Mouse (Mus musculus): ENCODE measurements at regions not wholly inside any gene's neighbourhood (a gene's known extent, or its start where the extent isn't known, plus 50 kb on each side); places are given as distances from the start of the nearest gene placed in this dataset.

GRCm38 (mm10) chr7:116596914-116597313 lies 92.7 kb downstream of the Nucb2 start:
- no peak overlapping the region for H3K4me3 ChIP-seq (ENCODE audit: inconsistent target)
- H3K79me2 ChIP-seq (ENCODE audit: inconsistent target): no peaks in the 10 kb centered on the region
- H3K36me3 ChIP-seq (ENCODE audit: inconsistent target): no peaks in the 10 kb centered on the region
- no peak overlapping the region for H3K27ac ChIP-seq

GRCm38 (mm10) chr7:116600340-116600739 lies 96.2 kb downstream of the Nucb2 start:
- H3K79me2 ChIP-seq (ENCODE audit: inconsistent target): no peaks in the 10 kb centered on the region
- whole genome bisulfite sequencing (ENCODE audit: missing documents): 94% methylated on average over 3 of the region's 3 CpGs
- H3K36me3 ChIP-seq (ENCODE audit: inconsistent target): no peaks in the 10 kb centered on the region
- no peak overlapping the region for H3K27ac ChIP-seq
- no peak overlapping the region for H3K4me3 ChIP-seq (ENCODE audit: inconsistent target)

GRCm38 (mm10) chr7:116603167-116603839 lies 99.1 kb downstream of the Nucb2 start:
- Histone ChIP-seq H3K4me3 (ENCODE audit: inconsistent target) (no peak overlapping the region), H3K79me2 (ENCODE audit: inconsistent target) (no peaks in the 10 kb centered on the region), H3K36me3 (ENCODE audit: inconsistent target) (no peaks in the 10 kb centered on the region), H3K27ac (no peak overlapping the region)
- WGBS (ENCODE audit: missing documents): 50% methylated on average over 6 of the region's 6 CpGs

GRCm38 (mm10) chr7:116603840-116604194 lies 99.6 kb downstream of the Nucb2 start:
- Histone ChIP-seq H3K36me3 (ENCODE audit: inconsistent target) (no peaks in the 10 kb centered on the region), H3K27ac (no peak overlapping the region), H3K79me2 (ENCODE audit: inconsistent target) (no peaks in the 10 kb centered on the region), H3K4me3 (ENCODE audit: inconsistent target) (no peak overlapping the region)
- 67% methylated on average over 3 of the region's 3 CpGs for WGBS (ENCODE audit: missing documents)

- H3K79me2 ChIP-seq (ENCODE audit: inconsistent target): no peaks in the 10 kb centered on the region
- no peak overlapping the region for H3K4me3 ChIP-seq (ENCODE audit: inconsistent target)
- no peak overlapping the region for H3K27ac ChIP-seq
- 90% methylated on average over 6 of the region's 6 CpGs for WGBS (ENCODE audit: missing documents)
- H3K36me3 ChIP-seq (ENCODE audit: inconsistent target): no peaks in the 10 kb centered on the region
These were observed 102.1 kb downstream of the Nucb2 start for GRCm38 (mm10) chr7:116606255-116606654.

- Histone ChIP-seq H3K79me2 (ENCODE audit: inconsistent target) (no peaks in the 10 kb centered on the region), H3K27ac (no peak overlapping the region), H3K4me3 (ENCODE audit: inconsistent target) (no peak overlapping the region), H3K36me3 (ENCODE audit: inconsistent target) (no peaks in the 10 kb centered on the region)
- 70% methylated on average over 5 of the region's 6 CpGs for WGBS (ENCODE audit: missing documents)
These were observed 102.7 kb downstream of the Nucb2 start for GRCm38 (mm10) chr7:116606751-116607483.

- 5% methylated on average over 13 of the region's 15 CpGs for WGBS (ENCODE audit: missing documents)
- no peaks in the 10 kb centered on the region for H3K79me2 ChIP-seq (ENCODE audit: inconsistent target)
- no peak overlapping the region for H3K27ac ChIP-seq
- H3K36me3 ChIP-seq (ENCODE audit: inconsistent target): no peaks in the 10 kb centered on the region
- H3K4me3 ChIP-seq (ENCODE audit: inconsistent target): peak overlapping the region; percentile 3; the same call in 1 of the 2 replicates
These were observed 103.6 kb downstream of the Nucb2 start for GRCm38 (mm10) chr7:116607628-116608225.

- H3K4me3 ChIP-seq (ENCODE audit: inconsistent target): peak overlapping the region; percentile 3; the same call in 1 of the 2 replicates
- 26% methylated on average over 14 of the region's 15 CpGs for WGBS (ENCODE audit: missing documents)
- H3K79me2 ChIP-seq (ENCODE audit: inconsistent target): no peaks in the 10 kb centered on the region
- H3K36me3 ChIP-seq (ENCODE audit: inconsistent target): no peaks in the 10 kb centered on the region
- no peak overlapping the region for H3K27ac ChIP-seq
These were observed 104.3 kb downstream of the Nucb2 start for GRCm38 (mm10) chr7:116608350-116609085.

GRCm38 (mm10) chr7:116609406-116609805 lies 105.2 kb downstream of the Nucb2 start:
- no peak overlapping the region for H3K4me3 ChIP-seq (ENCODE audit: inconsistent target)
- H3K79me2 ChIP-seq (ENCODE audit: inconsistent target): no peaks in the 10 kb centered on the region
- no peak overlapping the region for H3K27ac ChIP-seq
- 89% methylated on average over 6 of the region's 6 CpGs for WGBS (ENCODE audit: missing documents)
- no peaks in the 10 kb centered on the region for H3K36me3 ChIP-seq (ENCODE audit: inconsistent target)

GRCm38 (mm10) chr7:116609906-116610305 lies 105.7 kb downstream of the Nucb2 start:
- H3K36me3 ChIP-seq (ENCODE audit: inconsistent target): no peaks in the 10 kb centered on the region
- no peak overlapping the region for H3K27ac ChIP-seq
- no peak overlapping the region for H3K4me3 ChIP-seq (ENCODE audit: inconsistent target)
- H3K79me2 ChIP-seq (ENCODE audit: inconsistent target): no peaks in the 10 kb centered on the region
- WGBS (ENCODE audit: missing documents): 96% methylated on average over 12 of the region's 12 CpGs

GRCm38 (mm10) chr7:116615984-116616383 lies 111.8 kb downstream of the Nucb2 start:
- H3K4me3 ChIP-seq (ENCODE audit: inconsistent target): no peak overlapping the region
- WGBS (ENCODE audit: missing documents): 83% methylated on average over 3 of the region's 3 CpGs
- no peak overlapping the region for H3K27ac ChIP-seq
- H3K36me3 ChIP-seq (ENCODE audit: inconsistent target): no peaks in the 10 kb centered on the region
- H3K79me2 ChIP-seq (ENCODE audit: inconsistent target): no peaks in the 10 kb centered on the region

- Histone ChIP-seq H3K4me3 (ENCODE audit: inconsistent target) (no peak overlapping the region), H3K79me2 (ENCODE audit: inconsistent target) (no peaks in the 10 kb centered on the region), H3K36me3 (ENCODE audit: inconsistent target) (no peaks in the 10 kb centered on the region), H3K27ac (no peak overlapping the region)
- WGBS (ENCODE audit: missing documents): 89% methylated on average over 2 of the region's 2 CpGs
These were observed 115.5 kb downstream of the Nucb2 start for GRCm38 (mm10) chr7:116619636-116620035.

GRCm38 (mm10) chr7:116620381-116620780 lies 116.2 kb downstream of the Nucb2 start:
- H3K4me3 ChIP-seq (ENCODE audit: inconsistent target): no peak overlapping the region
- H3K79me2 ChIP-seq (ENCODE audit: inconsistent target): no peaks in the 10 kb centered on the region
- no peak overlapping the region for H3K27ac ChIP-seq
- WGBS (ENCODE audit: missing documents): 0% methylated on average over 4 of the region's 4 CpGs
- H3K36me3 ChIP-seq (ENCODE audit: inconsistent target): no peaks in the 10 kb centered on the region

GRCm38 (mm10) chr7:116633210-116633609 lies 129.0 kb downstream of the Nucb2 start:
- no peak overlapping the region for H3K27ac ChIP-seq
- WGBS (ENCODE audit: missing documents): 59% methylated on average over 3 of the region's 3 CpGs
- H3K79me2 ChIP-seq (ENCODE audit: inconsistent target): no peaks in the 10 kb centered on the region

More at GRCm38 (mm10) chr7:116633210-116633609, 129.0 kb downstream of the Nucb2 start:
- H3K36me3 ChIP-seq (ENCODE audit: inconsistent target): no peaks in the 10 kb centered on the region
- H3K4me3 ChIP-seq (ENCODE audit: inconsistent target): no peak overlapping the region

Data from macrophage (primary cell).